Mouse (Mus musculus): ENCODE results near the gene Cast. TPM values are rescaled to one million over a fixed set of nuclear protein-coding genes. Genes with fewer than 3 reads are reported as not detected.

Gene Cast
- 6.7 and 11.2 TPM in 2 replicates for polyA plus RNA-seq (2012; rRNA removed)

GRCm38 (mm10) chr13:74808152-74808929 lies at the start of gene Cast:
Gene Cast (minus strand): TSS chr13:74808810.

Other genes with a start within 250 kb of the Cast start
- 3.1 and 3.3 TPM in 2 replicates for gene Erap1, start 169.2 kb downstream of the Cast start, polyA plus RNA-seq (2012; rRNA removed)